Mouse (Mus musculus) ES-E14 (cell line): Measurements from ENCODE around the gene Dlgap1.

ENCODE experiments used
- CHD2 ChIP-seq: IDR thresholded peaks from 2 replicates; pipeline ENCODE4 v1.6.1; 2014; ENCODE audit warnings: mild to moderate bottlenecking, low read depth, low read length, inconsistent platforms
- HCFC1 ChIP-seq: IDR thresholded peaks from 2 replicates; pipeline ENCODE4 v1.6.1; 2012; ENCODE audit warnings: low read length, inconsistent platforms, borderline replicate concordance; ENCODE audit not compliant: insufficient read depth
- MAFK ChIP-seq: IDR thresholded peaks from 2 replicates; pipeline ENCODE4 v1.6.1; 2014; ENCODE audit warnings: mild to moderate bottlenecking, low read depth, low read length, inconsistent platforms; ENCODE audit not compliant: insufficient read depth
- ZC3H11A ChIP-seq: IDR thresholded peaks from 2 replicates; pipeline ENCODE4 v1.6.1; 2012; ENCODE audit warnings: low read depth, mild to moderate bottlenecking, inconsistent platforms, low read length, borderline replicate concordance
- ZNF384 ChIP-seq: IDR thresholded peaks from 2 replicates; pipeline ENCODE4 v1.6.1; 2012; ENCODE audit warnings: low read depth, low read length, inconsistent platforms

GRCm38 (mm10) chr17:70004628-70005027, 35.8 kb downstream of the Dlgap1 start:
- no peak for TF ChIP-seq CHD2
- TF ChIP-seq HCFC1 = no peak
- no peak for TF ChIP-seq ZNF384
- TF ChIP-seq ZC3H11A = no peak
- no peak for TF ChIP-seq MAFK
